Mouse (Mus musculus) liver, embryonic 13.5 days (tissue): ENCODE measurements around the gene 3110001I22Rik. TPM values are rescaled to one million over a fixed set of nuclear protein-coding genes. Genes with fewer than 3 reads are reported as not detected.

Experiments
- ATAC-seq: fragments of 200-750 bp; cut with Nextera tagmentation; 2 replicates; pipeline ENCODE4 v1.8.0; 2017; ENCODE audit warnings: low read depth, mild to moderate bottlenecking, moderate number of reproducible peaks, moderate library complexity
- DNase-seq: peaks from one replicate; pipeline ENCODE4 v3.0.0; 2022
- H3K27ac ChIP-seq: fragments of 300-500 bp; sonication (generic); 2 replicates; pipeline ENCODE4 v1.5.1; 2015; ENCODE audit warnings: moderate library complexity, mild to moderate bottlenecking, inconsistent platforms
- H3K27me3 ChIP-seq: fragments of 300-500 bp; sonication (generic); 2 replicates; pipeline ENCODE4 v1.6.1; 2015; ENCODE audit warnings: mild to moderate bottlenecking, inconsistent platforms
- H3K36me3 ChIP-seq: fragments of 300-500 bp; sonication (generic); 2 replicates; pipeline ENCODE4 v1.6.1; 2015; ENCODE audit warnings: mild to moderate bottlenecking, inconsistent platforms
- H3K4me1 ChIP-seq: fragments of 300-500 bp; sonication (generic); replicated peaks from 2 replicates; pipeline ENCODE4 v1.6.1; 2015; ENCODE audit warnings: inconsistent platforms
- H3K4me2 ChIP-seq: fragments of 300-500 bp; sonication (generic); 2 replicates; pipeline ENCODE4 v1.6.1; 2015; ENCODE audit warnings: inconsistent platforms, mild to moderate bottlenecking, moderate library complexity
- H3K4me3 ChIP-seq: fragments of 300-500 bp; sonication (generic); replicated peaks from 2 replicates; pipeline ENCODE4 v1.5.1; 2015; ENCODE audit warnings: mild to moderate bottlenecking, inconsistent platforms
- H3K9ac ChIP-seq: fragments of 300-500 bp; sonication (generic); 2 replicates; pipeline ENCODE4 v1.6.1; 2015; ENCODE audit warnings: mild to moderate bottlenecking, inconsistent platforms
- H3K9me3 ChIP-seq: fragments of 300-500 bp; sonication (generic); replicated peaks from 2 replicates; pipeline ENCODE4 v1.6.1; 2016; ENCODE audit warnings: inconsistent platforms
- WGBS: fragments of 180-500 bp; shearing (Covaris S2); methylation state at CpG from one replicate; pipeline ENCODE4 v1.1.7; 2015; ENCODE audit not compliant: insufficient replicate concordance; 5-methylcytosine and 5-hydroxymethylcytosine counted together
- polyA plus RNA-seq: library from polyadenylated mRNA; unstranded; fragments of >200 nt; fragmentation: Nextera tagmentation; extraction: Ambion mirVana; gene quantifications from 2 replicates; pipeline ENCODE4 v1.2.1, GENCODE M21; 2015

3110001I22Rik gene
- polyA plus RNA-seq, 1 experiment from 2014 or later, result 3.0 TPM

- Histone ChIP-seq H3K27me3 (no peaks in the 10 kb centered on the region), H3K9ac (no peak overlapping the region), H3K4me1 (no peaks in the 10 kb centered on the region), H3K36me3 (no peaks in the 10 kb centered on the region), H3K27ac (no peak overlapping the region), H3K4me2 (no peak overlapping the region), H3K4me3 (no peak overlapping the region), H3K9me3 (no peaks in the 10 kb centered on the region)
- 31% methylated on average over 10 of the region's 10 CpGs for WGBS
- no peak for ATAC-seq
- DNase-seq, result no peak
These were observed 51.2 kb downstream of the 3110001I22Rik start for GRCm38 (mm10) chr16:13722937-13723336.

DNA sequence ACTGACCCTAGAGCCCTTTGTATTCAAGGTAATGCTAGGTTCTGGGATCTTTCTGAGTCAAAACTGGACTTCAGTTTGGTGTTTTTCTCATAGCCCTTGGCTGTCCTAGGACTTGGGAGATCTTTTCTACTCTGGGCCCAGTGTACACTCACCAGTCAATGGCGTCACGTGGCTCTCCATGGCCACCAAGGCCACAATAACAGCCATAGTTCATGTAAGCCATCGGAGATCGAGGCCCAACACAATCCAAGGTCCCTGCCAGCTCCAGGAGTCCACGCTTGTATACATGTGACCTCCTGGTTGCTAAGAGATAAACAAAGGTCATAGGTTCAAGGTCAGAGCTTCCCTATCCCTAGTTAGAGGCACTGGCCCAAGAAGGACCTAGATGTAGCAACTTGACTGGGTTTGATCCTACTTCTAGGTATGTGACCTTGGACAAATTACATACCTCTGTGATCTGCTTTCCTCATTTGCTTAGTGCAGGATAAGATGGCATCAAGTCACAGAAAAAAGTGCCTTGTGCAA lies 56.1 kb downstream of the 3110001I22Rik start:
- Histone ChIP-seq H3K4me2 (no peak overlapping the region), H3K27me3 (no peaks in the 10 kb centered on the region; the same call in 1 of the 2 replicates), H3K4me1 (peaks cover 14% of the 10 kb centered on the region), H3K9me3 (no peaks in the 10 kb centered on the region), H3K4me3 (no peak overlapping the region), H3K27ac (no peak overlapping the region), H3K36me3 (no peaks in the 10 kb centered on the region), H3K9ac (no peak overlapping the region)
- DNase-seq, result no peak
- no peak for ATAC-seq
- 73% methylated on average over 5 of the region's 5 CpGs for WGBS

Other genes with a start within 250 kb of the 3110001I22Rik start
- gene Parn, start 3.8 kb upstream of the 3110001I22Rik start, polyA plus RNA-seq, result 21.5 and 24.9 TPM in 2 replicates
- 14.1 and 14.9 TPM in 2 replicates for gene Bfar, start 71 bp upstream of the 3110001I22Rik start, polyA plus RNA-seq
- gene Pla2g10, start 59.1 kb downstream of the 3110001I22Rik start, polyA plus RNA-seq, result 0.24 TPM in 1 of 2 replicates, not detected in the other
- gene Rrn3, start 108.8 kb downstream of the 3110001I22Rik start, polyA plus RNA-seq, result 34.9 and 41.0 TPM in 2 replicates
- 44.7 and 45.3 TPM in 2 replicates for gene Ntan1, start 146.9 kb downstream of the 3110001I22Rik start, polyA plus RNA-seq
- 24.2 and 28.0 TPM in 2 replicates for gene Pdxdc1, start 231.2 kb downstream of the 3110001I22Rik start, polyA plus RNA-seq
- 1.1 and 1.4 TPM in 2 replicates for gene Mpv17l, start 231.2 kb downstream of the 3110001I22Rik start, polyA plus RNA-seq